Mouse (Mus musculus) right cerebral cortex, postnatal 4 days (tissue): ENCODE data around the gene Gm9573.

Experiments
- DNase-seq: peaks from one replicate; pipeline ENCODE4 v3.0.0-alpha.2; 2022

Gene Gm9573

GRCm38 (mm10) chr17:35593786-35594185, 32.7 kb downstream of the Gm9573 start:
- no peak for DNase-seq

GRCm38 (mm10) chr17:35592131-35592530, 34.3 kb downstream of the Gm9573 start:
- no peak for DNase-seq

GRCm38 (mm10) chr17:35591731-35592130, 34.7 kb downstream of the Gm9573 start:
- DNase-seq = no peak

- DNase-seq = no peak
These were observed 35.2 kb downstream of the Gm9573 start for GRCm38 (mm10) chr17:35591219-35591578.

- DNase-seq = peak; percentile 91
These were observed 35.8 kb downstream of the Gm9573 start for GRCm38 (mm10) chr17:35590410-35591218.

- no peak for DNase-seq
These were observed 38.0 kb downstream of the Gm9573 start for GRCm38 (mm10) chr17:35588387-35588786.

GRCm38 (mm10) chr17:35587291-35587690, 39.1 kb downstream of the Gm9573 start:
- no peak for DNase-seq

GRCm38 (mm10) chr17:35584330-35584937, 42.0 kb downstream of the Gm9573 start:
- peak; percentile 93 for DNase-seq

GRCm38 (mm10) chr17:35582900-35583299, 43.5 kb downstream of the Gm9573 start:
- no peak for DNase-seq

GRCm38 (mm10) chr17:35578211-35578610, 48.2 kb downstream of the Gm9573 start:
- DNase-seq = peak; percentile 83

GRCm38 (mm10) chr17:35571477-35571876, 55.0 kb downstream of the Gm9573 start:
- DNase-seq = no peak

GRCm38 (mm10) chr17:35570836-35571235, 55.6 kb downstream of the Gm9573 start:
- no peak for DNase-seq

GRCm38 (mm10) chr17:35569091-35569944, 57.1 kb downstream of the Gm9573 start:
- no peak for DNase-seq
